Mouse (Mus musculus) layer of hippocampus, adult 2 months (tissue): ENCODE data around the gene Map2k4. TPM values are rescaled to one million over a fixed set of nuclear protein-coding genes. Genes with fewer than 3 reads are reported as not detected.

Experiments used
- DNase-seq, 2 experiments: peaks; one replicate each; pipeline ENCODE4 v3.0.0; 2022; ENCODE audit warnings: low spot score in 2 of 2
- H3K27ac ChIP-seq: fragments of 200-600 bp; 2 replicates; pipeline ENCODE4 v1.8.1; 2022
- H3K4me3 ChIP-seq: fragments of 200-600 bp; 2 replicates; pipeline ENCODE4 v1.8.1; 2022; ENCODE audit warnings: mild to moderate bottlenecking
- CTCF ChIP-seq: fragments of 200-600 bp; conservative IDR thresholded peaks from 2 replicates; pipeline ENCODE4 v1.8.1; 2022; ENCODE audit warnings: antibody characterized with exemption, mild to moderate bottlenecking, moderate library complexity
- microRNA-seq, 2 experiments: library from miRNA; unstranded; fragments of <30 nt; microRNA quantifications; one replicate each; pipeline ENCODE4 v1.2.0; 2021
- total RNA-seq, 2 experiments: library from RNA; stranded (reverse); gene quantifications; 2 replicates each; pipeline ENCODE4 v1.2.3; 2021

Gene Map2k4
- total RNA-seq, 2 experiments from 2014 or later, result 195 to 202 TPM

DNA sequence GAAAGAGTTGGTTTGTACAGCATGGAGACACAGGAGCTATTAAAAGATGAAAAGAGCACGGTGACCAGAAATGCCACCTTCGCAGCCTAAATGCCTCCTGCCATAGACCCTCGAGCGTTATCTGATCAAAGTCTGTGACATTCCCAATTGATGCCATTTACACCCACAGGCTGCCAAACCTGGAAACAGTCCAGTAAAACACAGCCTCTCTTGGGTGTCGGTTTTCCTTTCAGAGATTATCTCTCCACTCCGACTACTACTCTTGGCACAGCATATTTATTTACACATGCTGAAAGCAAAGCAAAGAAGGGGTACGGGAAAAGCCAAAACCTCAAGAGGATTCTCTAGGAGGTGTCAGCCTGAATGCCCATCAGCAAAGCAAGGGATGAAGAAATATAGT lies 136.7 kb downstream of the Map2k4 start:
- Histone ChIP-seq H3K27ac (no peak overlapping the region), H3K4me3 (no peak overlapping the region)
- DNase-seq, result no peak
- TF ChIP-seq CTCF, result no peak

DNA sequence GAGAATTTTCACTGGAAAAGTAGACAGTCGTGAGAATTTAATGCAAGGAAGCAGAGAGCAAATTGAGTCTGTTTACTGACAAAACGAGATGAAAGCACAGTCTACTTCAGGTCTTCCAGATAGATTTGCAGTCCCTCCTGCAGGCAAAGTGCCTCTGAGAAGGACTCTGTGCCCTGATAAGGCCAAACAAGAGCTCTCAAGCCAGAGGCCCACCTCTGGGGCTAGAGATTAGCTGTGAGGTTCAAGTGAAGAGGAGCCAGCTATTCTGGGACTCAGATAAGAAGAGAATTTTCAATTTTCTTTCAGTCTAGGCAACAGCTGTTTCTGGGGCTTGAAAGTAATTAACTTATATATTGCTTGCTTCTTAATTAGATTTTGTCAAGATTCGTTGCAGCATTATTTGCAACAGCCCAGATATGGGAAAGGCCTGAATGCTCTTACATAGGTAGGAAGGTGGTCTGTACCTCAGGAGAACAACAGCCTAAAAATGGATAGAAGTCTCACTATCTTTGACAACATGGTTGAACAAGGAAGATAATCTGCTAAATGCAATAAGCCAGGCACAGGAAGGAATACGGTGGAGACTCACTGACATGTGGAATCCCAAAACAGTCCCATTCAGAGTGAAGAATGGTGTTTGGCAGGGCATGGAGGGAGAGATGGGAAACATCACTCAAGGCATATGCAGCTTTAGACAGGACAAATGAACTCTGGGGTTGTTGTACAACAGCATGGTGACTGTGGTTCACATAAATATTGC lies 138.0 kb downstream of the Map2k4 start:
- Histone ChIP-seq H3K27ac (no peak overlapping the region), H3K4me3 (no peak overlapping the region)
- no peak for TF ChIP-seq CTCF
- DNase-seq, result no peak

DNA sequence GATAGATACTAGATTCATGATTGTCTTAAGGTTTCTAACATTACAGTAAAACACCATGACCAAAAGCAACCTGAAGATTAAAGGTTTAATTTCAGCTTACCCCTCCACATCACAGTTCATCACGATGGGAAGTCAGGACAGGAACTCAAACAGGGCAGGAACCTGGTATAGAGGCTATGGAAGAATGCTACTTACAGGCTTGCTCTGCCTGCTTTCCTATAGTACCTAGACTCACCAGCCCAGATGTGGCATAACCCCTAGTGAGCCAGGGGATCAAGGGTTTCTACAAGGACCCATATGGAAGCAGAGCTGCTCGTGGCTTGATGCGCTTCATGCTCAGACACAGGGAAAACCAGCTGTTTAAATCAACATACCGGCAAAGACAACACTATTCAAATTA lies 138.6 kb downstream of the Map2k4 start:
- DNase-seq, result no peak
- Histone ChIP-seq H3K4me3 (no peak overlapping the region), H3K27ac (no peak overlapping the region)
- TF ChIP-seq CTCF, result no peak

DNA sequence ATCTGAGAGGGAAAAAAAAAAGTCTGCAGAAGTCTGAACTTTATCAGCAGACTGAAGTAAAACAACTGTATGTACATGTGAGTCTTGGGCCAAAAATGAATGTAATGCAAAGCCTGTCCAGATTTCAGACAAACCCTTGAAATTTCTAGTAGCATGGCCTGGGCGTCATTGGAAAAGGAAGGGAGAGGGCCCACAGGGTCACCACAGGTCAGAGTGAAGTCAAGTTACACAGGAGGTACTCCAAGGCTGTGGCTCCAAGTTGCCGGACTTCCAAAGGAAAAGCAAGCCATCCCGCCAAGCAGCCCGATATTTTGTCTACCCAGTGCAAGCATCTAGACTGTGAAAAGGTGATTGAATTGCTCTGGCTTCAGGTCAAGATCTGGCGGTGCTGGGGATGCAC lies 141.8 kb downstream of the Map2k4 start:
- TF ChIP-seq CTCF, result no peak
- H3K27ac ChIP-seq, result no peak overlapping the region
- DNase-seq, result no peak
- no peak overlapping the region for H3K4me3 ChIP-seq

DNA sequence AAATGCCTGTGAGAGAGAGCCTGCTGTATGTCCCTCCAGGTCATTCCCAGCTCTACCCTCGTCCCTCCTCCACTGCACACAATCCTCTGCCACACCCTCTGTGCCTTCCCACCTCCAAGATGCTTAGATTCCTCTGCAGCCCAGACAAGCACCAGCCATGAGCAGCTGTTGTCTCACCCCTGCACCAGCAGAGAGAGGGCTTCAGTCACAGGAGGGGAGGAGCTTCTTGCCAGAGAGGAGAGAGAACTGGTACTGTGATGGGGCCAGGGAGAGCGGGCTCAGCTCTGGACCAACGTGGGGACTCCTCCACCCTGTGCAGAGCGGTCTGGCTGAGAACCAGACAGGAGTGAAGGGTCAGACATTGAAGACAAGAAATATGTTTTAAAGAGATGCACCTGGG lies 143.6 kb downstream of the Map2k4 start:
- no peak for TF ChIP-seq CTCF
- DNase-seq, result no peak
- H3K27ac ChIP-seq, result no peak overlapping the region
- H3K4me3 ChIP-seq, result no peak overlapping the region

DNA sequence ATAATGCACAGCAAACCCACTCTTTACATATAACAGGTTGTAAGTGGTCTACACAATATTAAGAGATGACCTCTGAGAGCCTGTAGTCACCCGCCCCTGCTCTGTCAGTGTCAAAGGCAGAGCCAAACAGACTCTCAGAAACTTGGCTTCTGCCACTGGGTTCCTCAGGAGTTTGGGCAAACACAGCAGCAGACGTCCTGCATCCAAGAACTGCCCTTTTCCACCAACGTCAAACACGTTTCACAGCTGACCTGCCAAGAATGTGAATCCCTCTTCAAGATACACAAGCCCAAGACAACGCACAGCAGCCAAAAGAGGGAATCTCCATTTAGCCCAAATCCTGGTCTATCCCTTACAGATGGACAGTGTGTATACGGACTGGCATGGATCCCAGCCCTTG lies 147.8 kb downstream of the Map2k4 start:
- TF ChIP-seq CTCF, result no peak
- Histone ChIP-seq H3K4me3 (no peak overlapping the region), H3K27ac (no peak overlapping the region)
- no peak for DNase-seq

Small RNA genes within 50 kb of the gene (microRNA-seq; reads per million reads assigned to microRNA genes)
- 31,071 to 45,869 reads per million in 2 experiments for gene Mir744

Other genes with a start within 250 kb of the Map2k4 start
- 10 to 100 TPM; 14.5 to 17.4 TPM for gene Zkscan6, start 18.9 kb upstream of the Map2k4 start, total RNA-seq